Mouse (Mus musculus) heart, adult 2 months (tissue): ENCODE data around the gene Ndufs3.

Experiments used
- CTCF ChIP-seq: fragments of 200-600 bp; IDR thresholded peaks from 2 replicates; pipeline ENCODE4 v1.8.1; 2022; ENCODE audit warnings: antibody characterized with exemption, mild to moderate bottlenecking, moderate library complexity
- POLR2A ChIP-seq: fragments of 200-500 bp; IDR thresholded peaks from 2 replicates; pipeline ENCODE4 v1.6.1; 2011; ENCODE audit warnings: mild to moderate bottlenecking, low read depth, low read length, control low read depth; ENCODE audit not compliant: insufficient read depth

DNA sequence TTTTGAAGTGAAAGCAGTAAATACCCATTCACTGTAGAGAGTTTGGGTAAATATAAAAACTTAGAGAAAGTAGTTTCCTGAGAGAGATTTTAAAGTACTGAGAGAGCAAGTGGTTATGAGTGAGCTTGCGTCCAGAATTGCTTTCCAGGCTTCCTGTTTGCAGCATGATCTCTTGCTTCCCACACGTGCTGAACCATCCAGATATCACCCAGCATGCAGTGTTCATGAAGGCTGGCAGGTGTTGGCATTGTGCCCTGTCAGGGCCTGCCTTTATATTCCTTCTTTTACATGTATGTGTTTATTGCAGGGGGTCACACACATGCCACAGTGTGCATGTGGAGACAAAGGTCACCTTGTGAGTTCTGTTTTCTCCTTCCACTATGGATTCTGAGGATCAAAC, 29.4 kb downstream of the Ndufs3 start:
- TF ChIP-seq CTCF (no peak), POLR2A (no peak)
